Mouse (Mus musculus) frontal cortex, adult (tissue): ENCODE results near the gene BC017158.
"Not testable (repeated sequence)": the region's sequence is repeated elsewhere in the genome, so short reads cannot be mapped to it uniquely, and the experiment has no call there.

Source experiments
- ATAC-seq: cut with Nextera tagmentation; 2 replicates; pipeline ENCODE4 v1.9.2; 2017; ENCODE audit warnings: mild to moderate bottlenecking, moderate library complexity, mixed read lengths; ENCODE audit not compliant: low TSS enrichment

Gene BC017158

GRCm38 (mm10) chr7:128297617-128298480 lies at the start of gene BC017158:
Gene BC017158 (minus strand): TSS chr7:128298170.
- ATAC-seq = peak; percentile 80; the same call in 1 of the 2 replicates

- no peak for ATAC-seq
Observed at GRCm38 (mm10) chr7:128346991-128347390, 49.0 kb upstream of the BC017158 start.

GRCm38 (mm10) chr7:128346522-128346921 lies 48.6 kb upstream of the BC017158 start:
- no peak for ATAC-seq

- no peak for ATAC-seq
Observed at GRCm38 (mm10) chr7:128345691-128346090, 47.7 kb upstream of the BC017158 start.

GRCm38 (mm10) chr7:128344928-128345653 lies 47.1 kb upstream of the BC017158 start:
- peak; percentile 82 for ATAC-seq

GRCm38 (mm10) chr7:128344488-128344887 lies 46.5 kb upstream of the BC017158 start:
- no peak for ATAC-seq

- ATAC-seq = not testable (repeated sequence)
Observed at GRCm38 (mm10) chr7:128342691-128343090, 44.7 kb upstream of the BC017158 start.

- not testable (repeated sequence) for ATAC-seq
Observed at GRCm38 (mm10) chr7:128340321-128340720, 42.4 kb upstream of the BC017158 start.

GRCm38 (mm10) chr7:128332896-128333295 lies 34.9 kb upstream of the BC017158 start:
- ATAC-seq = no peak

- ATAC-seq = no peak
Observed at GRCm38 (mm10) chr7:128330981-128331380, 33.0 kb upstream of the BC017158 start.

GRCm38 (mm10) chr7:128324977-128325376 lies 27.0 kb upstream of the BC017158 start:
- ATAC-seq = no peak

GRCm38 (mm10) chr7:128321260-128321659 lies 23.3 kb upstream of the BC017158 start:
- ATAC-seq = no peak

- no peak for ATAC-seq
Observed at GRCm38 (mm10) chr7:128320219-128320816, 22.3 kb upstream of the BC017158 start.

GRCm38 (mm10) chr7:128319140-128319539 lies 21.2 kb upstream of the BC017158 start:
- no peak for ATAC-seq

- no peak for ATAC-seq
Observed at GRCm38 (mm10) chr7:128317011-128317410, 19.0 kb upstream of the BC017158 start.

- no peak for ATAC-seq
Observed at GRCm38 (mm10) chr7:128314491-128314890, 16.5 kb upstream of the BC017158 start.

GRCm38 (mm10) chr7:128313601-128314000 lies 15.6 kb upstream of the BC017158 start:
- no peak for ATAC-seq

- no peak for ATAC-seq
Observed at GRCm38 (mm10) chr7:128312375-128313059, 14.5 kb upstream of the BC017158 start.

- no peak for ATAC-seq
Observed at GRCm38 (mm10) chr7:128311811-128312210, 13.8 kb upstream of the BC017158 start.

GRCm38 (mm10) chr7:128311263-128311662 lies 13.3 kb upstream of the BC017158 start:
- no peak for ATAC-seq

GRCm38 (mm10) chr7:128310229-128310688 lies 12.3 kb upstream of the BC017158 start:
- ATAC-seq = no peak

- no peak for ATAC-seq
Observed at GRCm38 (mm10) chr7:128309776-128310175, 11.8 kb upstream of the BC017158 start.
